Mouse (Mus musculus): ENCODE results near the gene Tfb1m.

DNA sequence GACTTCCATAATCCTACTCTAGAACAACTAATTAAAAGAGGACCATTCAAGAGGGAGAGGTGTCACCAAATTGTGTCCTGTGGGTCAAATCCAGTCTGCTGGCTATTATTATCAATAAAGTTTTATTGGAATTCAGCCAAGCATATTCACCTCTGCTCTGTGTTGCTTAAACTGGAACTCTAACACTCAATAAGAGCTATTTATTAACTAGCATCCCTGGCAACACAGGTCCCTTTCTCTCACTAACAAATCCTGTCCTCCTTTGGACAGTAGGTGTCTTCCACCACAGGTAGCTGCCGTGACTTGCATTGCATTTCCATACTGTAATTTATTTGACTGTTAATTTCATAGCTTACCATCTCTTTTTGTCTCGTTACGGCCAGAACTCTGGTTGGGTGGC, 61.5 kb downstream of the Tfb1m start:
- no peak for TF ChIP-seq CTCF (IDR thresholded peaks at IDR 0.05; ENCODE audit: low read depth, low read length)
- TF ChIP-seq POLR2A (IDR thresholded peaks at IDR 0.05; ENCODE audit: insufficient read depth, low read length): no peak
- no peak for TF ChIP-seq EP300 (IDR thresholded peaks at IDR 0.05; ENCODE audit: insufficient read depth, low read depth, low read length)

Data from ES-Bruce4 (cell line).